Mouse (Mus musculus): Measurements from ENCODE around the gene Apoa1.

The Apoa1 gene

GRCm38 (mm10) chr9:46229573-46230449 lies 1.4 kb downstream of the Apoa1 start:
- no peak for TF ChIP-seq GATA4 (IDR thresholded peaks at IDR 0.05; ENCODE audit: insufficient replicate concordance, low read length)

GRCm38 (mm10) chr9:46230450-46230975 lies 2.1 kb downstream of the Apoa1 start:
- TF ChIP-seq GATA4 (IDR thresholded peaks at IDR 0.05; ENCODE audit: insufficient replicate concordance, low read length), result no peak

GRCm38 (mm10) chr9:46235196-46235595 lies 6.8 kb downstream of the Apoa1 start:
- TF ChIP-seq GATA4 (IDR thresholded peaks at IDR 0.05; ENCODE audit: insufficient replicate concordance, low read length), result 0 out of 2 replicates have a peak, but pooled peaks have one; percentile 3

GRCm38 (mm10) chr9:46235596-46235648 lies 7.0 kb downstream of the Apoa1 start, which contains the start of gene Apoc3:
Gene Apoc3 (minus strand): TSS chr9:46235636.
- no peak for TF ChIP-seq GATA4 (IDR thresholded peaks at IDR 0.05; ENCODE audit: insufficient replicate concordance, low read length)

- peak; percentile 12; the same call in 1 of the 2 replicates for TF ChIP-seq GATA4 (IDR thresholded peaks at IDR 0.05; ENCODE audit: insufficient replicate concordance, low read length)
Observed at GRCm38 (mm10) chr9:46235649-46236048, 7.3 kb downstream of the Apoa1 start.

GRCm38 (mm10) chr9:46238850-46239249 lies 10.5 kb downstream of the Apoa1 start:
- TF ChIP-seq GATA4 (IDR thresholded peaks at IDR 0.05; ENCODE audit: insufficient replicate concordance, low read length), result no peak

GRCm38 (mm10) chr9:46240526-46241153 lies 12.3 kb downstream of the Apoa1 start, which contains the start of gene Apoa4:
Gene Apoa4 (plus strand): TSS chr9:46240696.
- TF ChIP-seq GATA4 (IDR thresholded peaks at IDR 0.05; ENCODE audit: insufficient replicate concordance, low read length), result no peak

- TF ChIP-seq GATA4 (IDR thresholded peaks at IDR 0.05; ENCODE audit: insufficient replicate concordance, low read length), result peak; percentile 60; the same call in 1 of the 2 replicates
Observed at GRCm38 (mm10) chr9:46241818-46242217, 13.4 kb downstream of the Apoa1 start.

GRCm38 (mm10) chr9:46243122-46243521 lies 14.7 kb downstream of the Apoa1 start:
- TF ChIP-seq GATA4 (IDR thresholded peaks at IDR 0.05; ENCODE audit: insufficient replicate concordance, low read length), result no peak

GRCm38 (mm10) chr9:46243584-46243983 lies 15.2 kb downstream of the Apoa1 start:
- TF ChIP-seq GATA4 (IDR thresholded peaks at IDR 0.05; ENCODE audit: insufficient replicate concordance, low read length), result no peak

- no peak for TF ChIP-seq GATA4 (IDR thresholded peaks at IDR 0.05; ENCODE audit: insufficient replicate concordance, low read length)
Observed at GRCm38 (mm10) chr9:46246752-46247324, 18.5 kb downstream of the Apoa1 start.

- TF ChIP-seq GATA4 (IDR thresholded peaks at IDR 0.05; ENCODE audit: insufficient replicate concordance, low read length), result no peak
Observed at GRCm38 (mm10) chr9:46256177-46256576, 27.8 kb downstream of the Apoa1 start.

GRCm38 (mm10) chr9:46256658-46257385 lies 28.4 kb downstream of the Apoa1 start:
- TF ChIP-seq GATA4 (IDR thresholded peaks at IDR 0.05; ENCODE audit: insufficient replicate concordance, low read length), result peak; percentile 27; the same call in 1 of the 2 replicates

- no peak for TF ChIP-seq GATA4 (IDR thresholded peaks at IDR 0.05; ENCODE audit: insufficient replicate concordance, low read length)
Observed at GRCm38 (mm10) chr9:46257546-46257945, 29.2 kb downstream of the Apoa1 start.

- peak; percentile 41; the same call in 1 of the 2 replicates for TF ChIP-seq GATA4 (IDR thresholded peaks at IDR 0.05; ENCODE audit: insufficient replicate concordance, low read length)
Observed at GRCm38 (mm10) chr9:46259111-46259510, 30.7 kb downstream of the Apoa1 start.

Measured in liver, adult (tissue).